Mouse (Mus musculus) cerebellum, postnatal 25 days (tissue): Measurements from ENCODE around the gene Spert.

Source experiments
- DNase-seq, 2 experiments: peaks; one replicate each; pipeline ENCODE4 v3.0.0; 2021; ENCODE audit warnings: mixed read lengths in 2 of 2

Gene Spert

GRCm38 (mm10) chr14:75592978-75593377, at the start of gene Spert:
Gene Spert, minus strand, starts transcription at chr14:75593116.
- DNase-seq, result no peak

GRCm38 (mm10) chr14:75642080-75642479, 49.2 kb upstream of the Spert start, which contains the start of gene Erich6b:
Gene Erich6b, plus strand, starts transcription at chr14:75642259.
- no peak for DNase-seq

- no peak for DNase-seq
Observed at GRCm38 (mm10) chr14:75641369-75641768, 48.5 kb upstream of the Spert start.

GRCm38 (mm10) chr14:75640846-75641245, 47.9 kb upstream of the Spert start:
- DNase-seq, result peak in 1 of 2 experiments; percentile 39

- peak; percentile 49 to 60 for DNase-seq
Observed at GRCm38 (mm10) chr14:75637641-75638040, 44.7 kb upstream of the Spert start.

- no peak for DNase-seq
Observed at GRCm38 (mm10) chr14:75636107-75636506, 43.2 kb upstream of the Spert start.

- peak; percentile 77 to 86 for DNase-seq
Observed at GRCm38 (mm10) chr14:75635350-75635749, 42.4 kb upstream of the Spert start.

GRCm38 (mm10) chr14:75628870-75629269, 36.0 kb upstream of the Spert start:
- no peak for DNase-seq

GRCm38 (mm10) chr14:75622984-75623383, 30.1 kb upstream of the Spert start:
- no peak for DNase-seq

- DNase-seq, result no peak
Observed at GRCm38 (mm10) chr14:75616375-75616774, 23.5 kb upstream of the Spert start.

GRCm38 (mm10) chr14:75609176-75609575, 16.3 kb upstream of the Spert start:
- DNase-seq, result no peak

GRCm38 (mm10) chr14:75583870-75584269, 9.0 kb downstream of the Spert start:
- DNase-seq, result no peak

- no peak for DNase-seq
Observed at GRCm38 (mm10) chr14:75579010-75579409, 13.9 kb downstream of the Spert start.

- DNase-seq, result peak in 1 of 2 experiments; percentile 14
Observed at GRCm38 (mm10) chr14:75566303-75566702, 26.6 kb downstream of the Spert start.

- peak; percentile 92 to 95 for DNase-seq
Observed at GRCm38 (mm10) chr14:75565534-75566140, 27.3 kb downstream of the Spert start.

- DNase-seq, result no peak
Observed at GRCm38 (mm10) chr14:75561577-75562331, 31.2 kb downstream of the Spert start.

GRCm38 (mm10) chr14:75541731-75542130, 51.2 kb downstream of the Spert start:
- no peak for DNase-seq

- DNase-seq, result no peak
Observed at GRCm38 (mm10) chr14:75540996-75541350, 51.9 kb downstream of the Spert start.

- no peak for DNase-seq
Observed at GRCm38 (mm10) chr14:75540216-75540995, 52.5 kb downstream of the Spert start.

- no peak for DNase-seq
Observed at GRCm38 (mm10) chr14:75539205-75539604, 53.7 kb downstream of the Spert start.
